Mouse (Mus musculus): ENCODE results near the gene L3hypdh. TPM values are rescaled to one million over a fixed set of nuclear protein-coding genes. Genes with fewer than 3 reads are reported as not detected.

L3hypdh gene
- polyA plus RNA-seq (2021): 12.7 TPM

DNA sequence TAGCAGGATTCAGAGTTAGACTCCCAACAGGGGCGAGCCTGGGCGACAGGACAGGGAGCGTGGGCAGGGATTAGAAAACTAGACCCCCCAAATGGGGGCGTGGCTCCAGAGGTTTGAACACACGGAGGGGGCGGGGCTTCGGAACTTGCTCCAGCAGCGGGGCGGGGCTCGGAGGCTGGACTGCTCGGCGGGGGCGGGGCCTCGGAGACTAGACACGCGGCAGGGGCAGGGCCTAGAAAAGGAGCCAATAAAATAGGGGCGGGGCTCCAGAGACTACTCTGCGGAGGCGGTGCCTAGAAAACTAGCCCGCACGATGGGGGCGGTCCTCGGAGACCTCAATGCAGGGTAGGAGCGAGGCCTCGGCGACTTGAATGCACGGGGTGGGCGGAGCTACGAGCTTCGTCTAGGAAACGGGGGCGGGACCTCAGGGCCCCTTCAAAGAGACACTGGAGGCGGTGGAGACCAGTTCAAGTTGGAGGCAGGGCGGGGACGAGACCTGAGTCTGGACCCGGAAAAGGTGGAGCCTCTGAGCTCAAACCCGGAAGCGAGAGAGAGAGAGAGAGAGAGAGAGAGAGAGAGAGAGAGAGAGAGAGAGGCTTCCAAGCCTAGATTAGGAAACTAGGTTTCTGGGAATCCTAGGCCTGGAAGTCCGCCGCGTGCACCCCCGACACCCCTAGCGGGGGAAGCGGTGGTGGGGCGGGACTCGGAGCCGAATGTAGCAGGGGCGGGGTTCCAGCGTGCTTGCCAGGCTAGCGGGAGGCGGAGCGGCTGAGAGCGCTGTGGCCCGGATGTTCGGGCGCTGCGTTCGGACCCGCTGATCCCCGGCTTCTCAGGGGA, at the start of gene L3hypdh, which contains the start of gene Jkamp:
L3hypdh (minus strand) TSS at position 111 of the 837 bp plus-strand sequence.
Jkamp (plus strand) TSS at position 261 of the 837 bp plus-strand sequence.
- ChIA-PET POLR2A (interaction anchor here (0.6 kb wide), 1 partner anchor 15 kb away, joined by 3 read pairs; no protein-coding TSS in a partner anchor), CTCF (no interaction called here)
- H3K27me3 ChIP-seq: no peaks in the 10 kb centered on the region
- DNase-seq (ENCODE audit: low read depth, low spot score): peak; percentile 97
- ATAC-seq: peak; percentile 94
- no peak for TF ChIP-seq CTCF (IDR thresholded peaks at IDR 0.05)
- in situ Hi-C loops (cut with MboI; ENCODE audit: low pct_unique_long_range_greater_than_20kb): no loop called here

- no peak for DNase-seq (ENCODE audit: low read depth, low spot score)
- H3K27me3 ChIP-seq: peaks cover 25% of the 10 kb centered on the region
- TF ChIP-seq CTCF (IDR thresholded peaks at IDR 0.05): no peak
- POLR2A ChIA-PET: no interaction called here
- no peak for ATAC-seq
- CTCF ChIA-PET: no interaction called here
- in situ Hi-C loops (cut with MboI; ENCODE audit: low pct_unique_long_range_greater_than_20kb): no loop called here
Measured at GRCm38 (mm10) chr12:72129203-72129602, 44.0 kb upstream of the L3hypdh start.

GRCm38 (mm10) chr12:72115686-72116345, 30.6 kb upstream of the L3hypdh start:
- DNase-seq (ENCODE audit: low read depth, low spot score) (no peak), ATAC-seq (no peak)
- no peak for TF ChIP-seq CTCF (IDR thresholded peaks at IDR 0.05)
- peaks cover 20% of the 10 kb centered on the region for H3K27me3 ChIP-seq
- POLR2A ChIA-PET: no interaction called here
- in situ Hi-C loops (cut with MboI; ENCODE audit: low pct_unique_long_range_greater_than_20kb): no loop called here
- CTCF ChIA-PET: no interaction called here

DNA sequence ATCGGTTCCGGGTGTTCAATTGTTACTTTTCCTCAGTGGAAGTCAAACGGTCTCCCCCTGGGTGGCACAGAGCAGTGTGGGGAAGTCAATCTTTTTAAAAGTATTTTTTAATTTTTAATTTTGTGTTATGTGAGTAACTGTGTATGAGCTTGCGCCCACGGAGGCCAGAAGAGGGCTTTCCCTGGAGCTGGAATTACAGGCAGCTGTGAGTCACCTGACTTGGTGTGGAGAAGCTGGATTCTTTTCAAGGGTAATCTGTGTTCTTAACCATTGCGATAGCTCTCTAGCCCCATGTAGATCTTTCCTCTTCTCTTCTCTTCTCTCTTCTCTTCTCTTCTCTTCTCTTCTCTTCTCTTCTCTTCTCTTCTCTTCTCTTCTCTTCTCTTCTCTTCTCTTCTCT, 29.9 kb upstream of the L3hypdh start:
- POLR2A ChIA-PET: no interaction called here
- H3K27me3 ChIP-seq: peaks cover 23% of the 10 kb centered on the region
- TF ChIP-seq CTCF (IDR thresholded peaks at IDR 0.05): no peak
- no peak for DNase-seq (ENCODE audit: low read depth, low spot score)
- no peak for ATAC-seq
- in situ Hi-C loops (cut with MboI; ENCODE audit: low pct_unique_long_range_greater_than_20kb): no loop called here
- CTCF ChIA-PET: no interaction called here

- ATAC-seq (peak; percentile 26), DNase-seq (ENCODE audit: low read depth, low spot score) (peak; percentile 33)
- no peaks in the 10 kb centered on the region for H3K27me3 ChIP-seq
- in situ Hi-C loops (cut with MboI; ENCODE audit: low pct_unique_long_range_greater_than_20kb): loop anchor here (5.0 kb wide), 1 partner anchor 313 kb away; no protein-coding TSS in a partner anchor
- peak; percentile 85 for TF ChIP-seq CTCF (IDR thresholded peaks at IDR 0.05)
- ChIA-PET CTCF (interaction anchor here (0.9 to 2.6 kb wide), 6 partner anchors 17 to 329 kb away, joined by 3 to 10 read pairs (median 5); no protein-coding TSS in a partner anchor), POLR2A (no interaction called here)
Measured at GRCm38 (mm10) chr12:72104525-72105281, 19.5 kb upstream of the L3hypdh start.

- TF ChIP-seq CTCF (IDR thresholded peaks at IDR 0.05): no peak
- in situ Hi-C loops (cut with MboI; ENCODE audit: low pct_unique_long_range_greater_than_20kb): no loop called here
- POLR2A ChIA-PET: no interaction called here
- H3K27me3 ChIP-seq: no peaks in the 10 kb centered on the region
- DNase-seq (ENCODE audit: low read depth, low spot score): no peak
- ATAC-seq: no peak
- CTCF ChIA-PET: interaction anchor here (1.0 to 2.6 kb wide), 4 partner anchors 311 to 330 kb away, joined by 4 to 10 read pairs (median 6); no protein-coding TSS in a partner anchor
Measured at GRCm38 (mm10) chr12:72104027-72104426, 18.8 kb upstream of the L3hypdh start.

DNA sequence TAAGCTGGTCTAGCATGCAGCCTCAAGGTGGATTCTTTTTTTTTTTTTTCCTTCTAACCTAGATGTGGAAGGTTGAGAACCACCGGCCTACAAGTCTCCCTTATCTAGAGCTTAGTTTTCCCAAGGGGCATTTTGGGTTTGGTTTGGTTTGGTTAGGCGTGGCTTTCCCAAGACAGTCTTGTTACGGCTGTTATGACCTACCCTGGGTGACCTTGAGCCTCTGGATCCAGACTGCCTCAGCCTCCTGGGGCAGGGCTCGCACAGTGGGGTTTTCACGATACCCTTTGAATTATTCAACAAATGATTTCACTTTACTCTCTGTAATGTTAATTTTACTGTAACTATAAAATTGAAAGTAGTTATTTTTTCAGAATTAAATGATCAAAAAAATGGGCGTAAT, 17.5 kb upstream of the L3hypdh start:
- TF ChIP-seq CTCF (IDR thresholded peaks at IDR 0.05): no peak
- H3K27me3 ChIP-seq: no peaks in the 10 kb centered on the region
- ATAC-seq (no peak), DNase-seq (ENCODE audit: low read depth, low spot score) (no peak)
- POLR2A ChIA-PET: no interaction called here
- in situ Hi-C loops (cut with MboI; ENCODE audit: low pct_unique_long_range_greater_than_20kb): no loop called here
- CTCF ChIA-PET: no interaction called here

GRCm38 (mm10) chr12:72096966-72097365, 11.7 kb upstream of the L3hypdh start:
- in situ Hi-C loops (cut with MboI; ENCODE audit: low pct_unique_long_range_greater_than_20kb): no loop called here
- no peak for ATAC-seq
- DNase-seq (ENCODE audit: low read depth, low spot score): no peak
- ChIA-PET POLR2A (no interaction called here), CTCF (interaction anchor here (1.2 kb wide), 1 partner anchor 363 kb away, joined by 3 read pairs; no protein-coding TSS in a partner anchor)
- H3K27me3 ChIP-seq: no peaks in the 10 kb centered on the region
- TF ChIP-seq CTCF (IDR thresholded peaks at IDR 0.05): no peak

GRCm38 (mm10) chr12:72089802-72090201, 4.6 kb upstream of the L3hypdh start:
- POLR2A ChIA-PET: no interaction called here
- CTCF ChIA-PET: no interaction called here
- no peak for TF ChIP-seq CTCF (IDR thresholded peaks at IDR 0.05)
- DNase-seq (ENCODE audit: low read depth, low spot score): no peak
- no peak for ATAC-seq
- in situ Hi-C loops (cut with MboI; ENCODE audit: low pct_unique_long_range_greater_than_20kb): no loop called here
- no peaks in the 10 kb centered on the region for H3K27me3 ChIP-seq

- TF ChIP-seq CTCF (IDR thresholded peaks at IDR 0.05): no peak
- ATAC-seq: peak; percentile 31
- in situ Hi-C loops (cut with MboI; ENCODE audit: low pct_unique_long_range_greater_than_20kb): no loop called here
- ChIA-PET POLR2A (no interaction called here), CTCF (no interaction called here)
- H3K27me3 ChIP-seq: no peaks in the 10 kb centered on the region
- DNase-seq (ENCODE audit: low read depth, low spot score): no peak
Measured at GRCm38 (mm10) chr12:72086166-72086825, 1.1 kb upstream of the L3hypdh start.

Data from Patski (cell line).